Mouse (Mus musculus): ENCODE results near the gene Hist1h2aa.
A peak's percentile ranks its signal among the peaks of the same experiment; 100 is the strongest.

The Hist1h2aa gene

GRCm38 (mm10) chr13:23946254-23946653, 12.0 kb downstream of the Hist1h2aa start:
- DNase-seq = no peak

GRCm38 (mm10) chr13:23949484-23950246, 15.4 kb downstream of the Hist1h2aa start:
- DNase-seq = no peak

GRCm38 (mm10) chr13:23950928-23951327, 16.7 kb downstream of the Hist1h2aa start:
- peak in 1 of 2 experiments; percentile 34 for DNase-seq

- DNase-seq = no peak
These were observed 25.5 kb downstream of the Hist1h2aa start for GRCm38 (mm10) chr13:23959776-23960175.

GRCm38 (mm10) chr13:23964909-23965308, 30.6 kb downstream of the Hist1h2aa start:
- DNase-seq = no peak

GRCm38 (mm10) chr13:23971870-23972269, 37.6 kb downstream of the Hist1h2aa start:
- DNase-seq = no peak

GRCm38 (mm10) chr13:23972271-23972670, 38.0 kb downstream of the Hist1h2aa start:
- no peak for DNase-seq
